Mouse (Mus musculus) embryo, embryonic 10.5 days (tissue): ENCODE measurements at regions not wholly inside any gene's neighbourhood (a gene's known extent, or its start where the extent isn't known, plus 50 kb on each side); places are given as distances from the start of the nearest gene placed in this dataset.
A peak's percentile ranks its signal among the peaks of the same experiment; 100 is the strongest.

ENCODE experiments used
- DNase-seq: peaks from one replicate; pipeline ENCODE4 v3.0.0-alpha.2; 2015; ENCODE audit warnings: low spot score

DNA sequence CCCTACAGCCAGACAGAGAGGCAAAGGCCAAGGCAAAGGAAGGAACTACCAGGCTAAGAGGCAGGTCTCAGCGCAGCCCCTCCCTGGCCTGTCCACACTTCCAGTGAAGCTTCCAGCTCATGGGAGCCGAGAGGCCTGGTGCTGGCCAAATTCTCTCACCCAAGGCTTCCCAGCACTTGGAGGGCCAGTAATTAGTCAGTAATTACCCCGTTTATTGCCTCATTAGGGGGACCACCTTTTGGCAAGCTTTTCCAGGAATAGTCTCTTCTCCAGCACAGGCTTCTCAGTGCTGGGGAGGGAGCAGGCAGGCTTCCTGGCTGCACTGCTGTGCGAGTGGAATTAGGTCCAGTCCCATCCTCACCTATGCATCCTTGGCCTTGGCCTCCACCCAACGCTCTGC is 252.8 kb upstream of the Nxpe4 start:
- no peak for DNase-seq

DNA sequence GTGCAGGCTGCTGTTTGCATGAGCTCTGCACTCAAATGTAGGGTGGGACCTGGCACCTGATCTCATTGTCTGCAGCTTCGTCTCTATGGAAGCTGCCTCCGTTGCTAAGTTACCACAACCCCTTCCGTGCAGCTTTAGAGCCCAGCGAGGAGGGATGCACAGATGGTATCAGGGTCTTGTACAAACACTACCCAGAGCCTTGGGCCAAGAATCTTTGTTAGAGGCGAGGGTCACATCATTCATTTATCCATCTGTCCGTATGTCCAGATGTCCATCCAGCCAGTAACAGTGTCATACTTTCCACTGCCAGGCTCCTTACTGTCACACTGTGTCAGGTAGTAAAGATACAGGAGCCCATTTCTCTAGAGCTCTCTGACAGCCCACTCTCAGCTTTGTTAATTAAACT is 251.3 kb upstream of the Nxpe4 start:
- peak; percentile 54 for DNase-seq

DNA sequence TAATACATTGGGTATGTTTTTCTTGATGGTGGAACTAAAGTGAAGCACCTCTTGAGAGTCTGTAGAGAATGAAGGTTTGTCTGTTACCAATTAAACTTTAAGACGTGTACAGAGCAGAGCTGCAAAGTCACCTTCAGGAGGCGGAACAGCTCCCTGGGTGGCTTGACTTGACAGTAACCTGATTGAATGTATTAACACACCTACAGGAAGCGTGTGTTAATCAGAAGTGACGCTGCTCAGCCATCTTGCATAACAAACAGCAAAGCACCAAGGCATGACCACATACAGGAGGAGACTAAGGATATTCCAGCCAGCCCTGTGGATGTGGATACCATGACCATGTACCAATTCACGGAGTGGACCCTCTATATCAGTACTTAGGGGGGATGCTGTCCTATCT is 249.0 kb upstream of the Nxpe4 start:
- DNase-seq, result no peak

DNA sequence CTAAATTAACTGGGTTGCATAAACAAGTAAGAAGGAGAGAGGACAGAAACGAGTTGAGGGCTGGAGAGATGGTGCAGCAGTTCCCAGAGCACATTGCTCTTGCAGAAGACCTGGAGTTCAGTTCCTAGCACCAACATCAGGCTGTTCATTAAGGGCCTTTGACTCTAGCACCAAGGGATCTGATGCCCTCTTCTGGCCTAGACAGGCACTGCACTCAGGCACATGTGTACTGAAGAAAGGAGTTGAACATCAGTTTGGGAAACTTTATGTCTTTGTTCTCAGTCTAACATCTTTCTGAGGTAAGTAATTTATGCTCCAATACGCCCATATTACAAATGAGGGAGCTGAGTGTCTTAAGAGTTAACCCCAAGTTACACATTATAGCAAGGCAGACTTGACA is 226.5 kb upstream of the Nxpe4 start:
- DNase-seq, result peak; percentile 56

GRCm38 (mm10) chr9:47935957-47936457 is 225.8 kb upstream of the Nxpe4 start:
- DNase-seq, result peak; percentile 36

- DNase-seq, result no peak
Observed at GRCm38 (mm10) chr9:47938941-47939710, 222.7 kb upstream of the Nxpe4 start.

DNA sequence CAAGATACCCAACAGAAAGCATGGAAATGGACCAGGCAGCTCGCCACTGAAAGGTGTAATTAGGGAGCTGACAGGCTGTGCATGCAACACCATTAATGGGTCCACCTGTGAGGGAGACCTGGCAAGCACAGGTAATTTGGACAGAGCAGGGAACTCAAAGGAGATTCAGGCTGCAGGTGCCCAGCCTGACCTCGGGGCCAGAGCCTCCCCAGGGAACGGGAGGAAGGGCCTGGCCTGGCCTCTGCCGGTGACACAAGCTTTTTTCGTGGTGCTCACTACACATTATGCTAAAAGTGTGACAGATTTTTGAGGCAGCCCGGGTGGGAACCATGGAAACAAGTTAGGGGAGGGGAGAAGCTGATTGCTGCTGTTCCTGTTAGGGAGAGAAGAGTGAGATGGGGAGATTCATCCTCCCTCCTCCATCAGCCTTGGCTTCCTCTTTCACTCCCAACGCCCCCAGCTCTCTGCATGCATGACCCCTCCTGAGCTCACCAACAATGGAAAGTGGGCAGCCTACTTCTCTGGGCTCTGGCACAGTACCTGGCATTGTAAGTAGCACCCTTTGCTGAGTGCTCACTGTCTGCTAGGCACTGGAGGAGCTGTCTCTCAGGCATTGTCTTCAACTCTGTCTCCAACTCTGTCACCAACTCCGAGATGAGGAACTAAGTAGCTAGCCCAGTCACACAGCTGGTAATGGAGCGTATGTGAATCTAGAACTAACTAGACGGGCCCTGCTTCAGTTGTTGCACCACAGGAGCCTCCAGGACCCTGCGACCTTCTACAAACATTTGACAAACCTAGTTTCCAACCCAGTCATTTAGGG is 218.9 kb upstream of the Nxpe4 start:
- DNase-seq, result peak; percentile 42

DNA sequence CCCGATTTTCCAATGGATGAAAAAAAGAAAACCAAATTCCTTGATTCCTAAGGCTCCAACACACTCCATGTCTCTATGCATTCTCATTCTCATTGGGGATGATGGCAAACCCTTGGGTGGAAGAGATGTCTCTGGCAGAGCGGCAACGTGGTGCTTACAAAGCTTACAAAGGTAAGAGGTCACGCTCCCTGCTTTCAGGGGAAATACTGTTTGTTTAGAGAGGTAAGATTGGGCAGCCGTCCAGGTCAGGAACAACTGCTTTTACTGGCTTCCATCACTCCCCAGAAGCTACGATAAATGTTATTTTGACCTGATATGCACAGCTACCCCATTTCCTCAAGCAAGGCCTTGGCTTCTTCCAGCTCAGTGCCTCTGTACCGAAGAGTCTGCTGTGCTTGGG is 215.6 kb upstream of the Nxpe4 start:
- no peak for DNase-seq

GRCm38 (mm10) chr9:47957881-47958280 is 203.9 kb upstream of the Nxpe4 start:
- no peak for DNase-seq

GRCm38 (mm10) chr9:47958861-47959260 is 203.0 kb upstream of the Nxpe4 start:
- no peak for DNase-seq

DNA sequence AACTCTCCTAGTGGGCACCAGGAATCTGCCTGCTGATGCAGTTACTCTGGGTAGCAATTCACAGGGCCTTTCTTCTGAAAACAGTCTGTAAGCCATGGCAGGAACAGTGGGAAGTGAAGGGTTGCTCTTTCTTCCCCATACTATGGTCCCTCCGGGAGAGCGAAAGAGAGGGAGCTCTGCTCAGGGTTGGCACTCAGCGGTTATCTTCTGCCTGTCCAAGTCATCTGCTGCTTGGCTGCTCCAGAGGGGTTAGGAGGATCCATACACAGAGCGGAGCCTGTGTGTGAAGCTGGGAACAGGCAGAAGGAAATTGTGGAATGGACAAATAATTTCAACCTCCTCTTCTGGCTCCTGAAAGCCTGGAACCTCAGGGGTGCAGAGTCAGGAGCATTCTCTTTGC is 200.6 kb upstream of the Nxpe4 start:
- no peak for DNase-seq

GRCm38 (mm10) chr9:47962161-47962560 is 199.7 kb upstream of the Nxpe4 start:
- peak; percentile 21 for DNase-seq

GRCm38 (mm10) chr9:47962589-47962988 is 199.2 kb upstream of the Nxpe4 start:
- DNase-seq, result peak; percentile 66

DNA sequence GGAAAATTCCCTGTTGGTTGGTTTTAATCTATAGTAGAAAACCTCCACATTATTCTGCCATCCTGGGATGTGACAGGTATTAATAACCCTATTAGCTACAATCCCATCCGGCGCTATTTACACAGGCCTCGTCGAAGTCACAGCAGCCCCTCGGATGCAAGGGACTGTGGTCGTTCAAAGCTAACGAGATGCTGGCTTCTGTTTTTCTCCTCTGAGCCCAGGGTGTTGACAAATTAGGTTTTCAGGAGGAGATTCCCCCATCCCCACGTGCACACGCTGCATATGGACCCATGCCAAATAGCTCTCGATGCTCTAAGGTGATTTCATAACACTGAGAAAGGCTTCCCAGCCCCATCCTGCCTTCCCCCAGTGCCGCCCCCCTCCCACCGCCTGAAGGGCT is 188.7 kb upstream of the Nxpe4 start:
- DNase-seq, result no peak

DNA sequence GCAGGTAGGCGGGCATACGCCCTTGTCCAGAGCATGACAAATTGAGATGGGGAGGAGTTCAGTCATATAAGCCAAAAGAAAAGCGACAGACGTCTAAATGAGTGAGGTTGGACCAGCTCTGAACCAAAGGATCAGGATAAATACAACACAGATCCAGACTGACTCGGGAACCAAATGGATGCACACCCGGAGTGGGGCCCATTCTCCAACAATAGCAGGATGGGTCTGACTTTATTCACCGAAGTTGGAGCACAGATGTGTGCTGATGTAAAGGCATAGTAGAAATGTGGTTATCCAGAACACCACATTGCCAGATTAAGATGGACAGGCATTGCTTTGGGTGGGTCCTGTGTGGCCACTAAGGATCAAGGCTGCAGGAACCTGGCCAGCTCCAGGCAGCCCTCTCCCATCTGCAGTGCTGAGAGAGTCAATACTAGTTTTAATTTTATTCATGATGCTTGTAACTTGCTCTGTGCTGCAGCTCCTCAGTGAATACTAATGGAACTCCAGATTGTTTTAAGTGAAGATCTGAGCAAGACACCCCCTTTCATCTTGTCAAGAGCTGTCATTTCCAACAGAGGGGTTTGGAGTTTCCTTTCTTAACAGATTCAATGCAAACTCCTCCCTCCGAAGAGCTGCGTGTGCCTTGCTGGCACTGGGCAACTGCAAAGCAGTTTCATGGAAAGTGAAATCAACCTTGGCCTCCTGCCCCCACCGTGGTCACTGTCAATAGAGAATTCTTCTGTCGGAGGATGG is 176.3 kb upstream of the Nxpe4 start:
- no peak for DNase-seq

GRCm38 (mm10) chr9:47987266-47987665 is 174.6 kb upstream of the Nxpe4 start:
- no peak for DNase-seq

GRCm38 (mm10) chr9:47994671-47995070 is 167.2 kb upstream of the Nxpe4 start:
- DNase-seq, result no peak

DNA sequence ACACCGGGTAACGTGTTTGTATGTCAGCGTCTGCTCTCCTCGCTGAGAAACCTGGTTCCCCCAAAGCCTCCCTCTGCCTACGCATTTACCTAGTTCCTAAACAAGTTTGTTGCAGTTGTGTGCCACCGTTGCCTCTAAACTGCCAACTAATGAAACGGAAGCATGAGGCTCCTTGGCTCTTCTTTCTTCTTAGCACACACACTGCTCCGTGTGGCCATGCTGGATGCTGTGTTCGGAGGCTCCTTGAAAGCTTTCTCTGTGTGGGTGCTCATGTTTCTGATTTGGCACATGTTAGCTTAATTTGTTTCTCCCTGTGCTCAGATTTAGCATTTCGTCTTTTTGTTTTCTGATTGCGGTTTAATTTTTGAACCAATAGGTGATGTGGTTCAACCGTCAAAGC is 162.2 kb upstream of the Nxpe4 start:
- no peak for DNase-seq

- DNase-seq, result no peak
Observed at GRCm38 (mm10) chr9:48029021-48029420, 132.8 kb upstream of the Nxpe4 start.

- no peak for DNase-seq
Observed at GRCm38 (mm10) chr9:48030839-48031238, 131.0 kb upstream of the Nxpe4 start.

- DNase-seq, result no peak
Observed at GRCm38 (mm10) chr9:48035959-48036358, 125.9 kb upstream of the Nxpe4 start.

DNA sequence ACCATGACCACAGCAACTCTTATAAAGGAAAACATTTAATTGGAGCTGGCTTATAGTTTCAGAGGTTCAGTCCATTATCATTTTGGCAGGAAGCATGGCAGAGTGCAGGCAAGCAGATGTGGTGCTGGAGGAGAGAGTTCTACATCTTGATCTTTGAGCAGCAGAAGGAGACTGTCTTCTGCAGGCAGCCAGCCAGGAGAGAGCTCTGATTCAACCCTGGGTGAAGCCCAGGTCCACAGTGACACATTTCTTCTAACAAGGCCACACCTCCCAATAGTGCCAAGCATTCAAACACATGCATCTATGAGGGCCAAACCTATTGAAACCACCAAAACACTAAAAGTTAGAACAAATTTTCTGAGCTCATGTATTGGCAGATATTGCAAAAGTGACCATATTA is 117.0 kb upstream of the Nxpe4 start:
- no peak for DNase-seq

GRCm38 (mm10) chr9:48047846-48048245 is 114.0 kb upstream of the Nxpe4 start:
- no peak for DNase-seq
